In the genomic region with DNA sequence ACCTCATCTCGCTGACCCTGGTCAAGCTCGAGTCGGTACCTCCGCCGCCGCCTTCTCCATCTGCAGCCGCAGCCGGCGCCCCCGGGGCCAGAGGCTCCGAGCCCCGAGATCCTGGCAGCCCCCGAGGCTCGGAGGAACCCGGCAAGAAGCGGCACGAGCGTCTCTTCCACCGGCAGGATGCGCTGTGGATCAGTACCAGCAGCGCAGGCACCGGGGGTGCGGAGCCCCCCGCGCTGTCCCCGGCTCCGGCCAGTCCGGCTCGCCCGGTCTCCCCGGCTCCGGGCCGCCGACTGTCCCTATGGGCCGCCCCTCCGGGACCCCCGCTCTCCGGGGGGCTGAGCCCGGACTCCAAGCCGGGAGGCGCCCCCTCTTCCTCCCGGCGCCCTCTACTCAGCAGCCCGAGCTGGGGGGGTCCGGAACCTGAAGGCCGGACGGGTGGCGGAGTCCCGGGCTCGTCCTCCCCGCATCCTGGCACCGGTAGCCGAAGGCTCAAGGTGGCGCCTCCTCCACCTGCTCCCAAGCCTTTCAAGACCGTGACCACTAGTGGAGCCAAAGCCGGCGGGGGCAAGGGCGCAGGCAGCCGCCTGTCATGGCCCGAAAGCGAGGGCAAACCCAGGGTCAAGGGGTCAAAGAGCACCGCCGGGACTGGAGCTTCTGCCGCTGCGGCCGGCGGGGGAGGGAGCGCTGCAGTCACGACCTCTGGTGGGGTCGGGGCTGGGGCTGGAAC, we compare ENCODE assay signal across 8 mouse cellular contexts. TPM values are rescaled to one million over a fixed set of nuclear protein-coding genes. Genes with fewer than 3 reads are reported as not detected.
DNase-seq lines count a peak whose midpoint lies in the region; ATAC-seq lines count a peak whose summit lies in the region.

No protein-coding gene starts in this region.

- H3K27me3 ChIP-seq in hindbrain, embryonic 15.5 days: no peaks in the 10 kb centered on the region
- peaks cover 39% of the 10 kb centered on the region for H3K27me3 ChIP-seq in midbrain, embryonic 13.5 days

- peak overlapping the region; percentile 93 for H3K27ac ChIP-seq in hindbrain, embryonic 15.5 days (replicated peaks)
- H3K27ac ChIP-seq in midbrain, embryonic 13.5 days: peak overlapping the region; percentile 93

- H3K4me3 ChIP-seq in hindbrain, embryonic 15.5 days: peak overlapping the region; percentile 91
- H3K4me3 ChIP-seq in midbrain, embryonic 13.5 days (replicated peaks): peak overlapping the region; percentile 72

- peaks cover 58% of the 10 kb centered on the region for H3K4me1 ChIP-seq in hindbrain, embryonic 15.5 days (replicated peaks)
- H3K4me1 ChIP-seq in midbrain, embryonic 13.5 days (replicated peaks): peaks cover 65% of the 10 kb centered on the region

- H3K4me2 ChIP-seq in hindbrain, embryonic 15.5 days: peak overlapping the region; percentile 94
- peak overlapping the region; percentile 93 for H3K4me2 ChIP-seq in midbrain, embryonic 13.5 days (replicated peaks)

- DNase-seq in left cerebral cortex, postnatal 4 days: peak; percentile 60
- no peak for DNase-seq in left cerebral cortex, postnatal 14 days (ENCODE audit: low spot score in 2 of 2)
- DNase-seq in embryo, embryonic 10.5 days (ENCODE audit: low spot score): peak; percentile 46
- no peak for DNase-seq in B cell, adult 2 months
- no peak for DNase-seq in layer of hippocampus, adult 11-12 months (ENCODE audit: low spot score)
- DNase-seq in adipocyte (ENCODE audit: low spot score): no peak

- ATAC-seq in hindbrain, embryonic 15.5 days (ENCODE audit: low FRiP score, low read depth): no peak
- no peak for ATAC-seq in midbrain, embryonic 13.5 days

- no peaks in the 10 kb centered on the region for H3K9me3 ChIP-seq in hindbrain, embryonic 15.5 days
- H3K9me3 ChIP-seq in midbrain, embryonic 13.5 days: no peaks in the 10 kb centered on the region

- intact Hi-C loops in left cerebral cortex, postnatal 4 days (cut with DNase I): no loop called here
- intact Hi-C loops in left cerebral cortex, postnatal 14 days (cut with DNase I): loop anchor here (5.0 kb wide), 1 partner anchor 92 kb away; no protein-coding TSS in a partner anchor

- H3K9ac ChIP-seq in hindbrain, embryonic 15.5 days: peak overlapping the region; percentile 90
- peak overlapping the region; percentile 95 for H3K9ac ChIP-seq in midbrain, embryonic 13.5 days (replicated peaks)

- H3K36me3 ChIP-seq in hindbrain, embryonic 15.5 days: peaks cover 20% of the 10 kb centered on the region
- H3K36me3 ChIP-seq in midbrain, embryonic 13.5 days: peaks cover 17% of the 10 kb centered on the region

- WGBS in hindbrain, embryonic 15.5 days: 1% methylated on average over 50 of the region's 70 CpGs
- 1% methylated on average over 70 of the region's 70 CpGs for WGBS in midbrain, embryonic 13.5 days

RNA-seq across cellular contexts. Expression of gene Agap2, which starts 4.7 kb away (rescaled TPM):
- total RNA-seq in left cerebral cortex, postnatal 4 days (2021): 100 to 1,000 TPM; 384 to 394 TPM
- total RNA-seq in left cerebral cortex, postnatal 14 days (2021): 100 to 1,000 TPM; 704 to 706 TPM
- polyA plus RNA-seq in hindbrain, embryonic 15.5 days (2015; fragmentation: Nextera tagmentation; extraction: Ambion mirVana): 4.0 and 4.9 TPM in 2 replicates
- 2.8 and 3.3 TPM in 2 replicates for polyA plus RNA-seq in midbrain, embryonic 13.5 days (2015; fragmentation: Nextera tagmentation; extraction: Ambion mirVana)

RNA-seq across cellular contexts. Expression of gene Tspan31, which starts 9.8 kb away (rescaled TPM):
- 10 to 100 TPM; 49.9 to 54.4 TPM for total RNA-seq in left cerebral cortex, postnatal 4 days (2021)
- 10 to 100 TPM; 67.1 to 74.5 TPM for total RNA-seq in left cerebral cortex, postnatal 14 days (2021)
- 120 and 123 TPM in 2 replicates for polyA plus RNA-seq in hindbrain, embryonic 15.5 days (2015; fragmentation: Nextera tagmentation; extraction: Ambion mirVana)
- polyA plus RNA-seq in midbrain, embryonic 13.5 days (2015; fragmentation: Nextera tagmentation; extraction: Ambion mirVana): 136 and 138 TPM in 2 replicates

RNA-seq across cellular contexts. Expression of gene Cdk4, which starts 16.5 kb away (rescaled TPM):
- total RNA-seq in left cerebral cortex, postnatal 4 days (2021): 100 to 1,000 TPM; 211 to 221 TPM
- total RNA-seq in left cerebral cortex, postnatal 14 days (2021): 100 to 1,000 TPM in 1 of 2 experiments, 10 to 100 TPM in 1; 88.3 to 106 TPM
- 743 and 831 TPM in 2 replicates for polyA plus RNA-seq in hindbrain, embryonic 15.5 days (2015; fragmentation: Nextera tagmentation; extraction: Ambion mirVana)
- 1,636 and 1,639 TPM in 2 replicates for polyA plus RNA-seq in midbrain, embryonic 13.5 days (2015; fragmentation: Nextera tagmentation; extraction: Ambion mirVana)

RNA-seq across cellular contexts. Expression of gene March9, which starts 19.8 kb away (rescaled TPM):
- 10 to 100 TPM; 75.1 to 76.5 TPM for total RNA-seq in left cerebral cortex, postnatal 4 days (2021)
- total RNA-seq in left cerebral cortex, postnatal 14 days (2021): 10 to 100 TPM; 32.7 to 35.1 TPM
- polyA plus RNA-seq in hindbrain, embryonic 15.5 days (2015; fragmentation: Nextera tagmentation; extraction: Ambion mirVana): 7.3 and 8.4 TPM in 2 replicates
- 5.6 and 6.4 TPM in 2 replicates for polyA plus RNA-seq in midbrain, embryonic 13.5 days (2015; fragmentation: Nextera tagmentation; extraction: Ambion mirVana)

RNA-seq across cellular contexts. Expression of gene Cyp27b1, which starts 31.8 kb away (rescaled TPM):
- total RNA-seq in left cerebral cortex, postnatal 4 days (2021): under 1 TPM; 0.70 to 0.84 TPM
- under 1 TPM; 0.59 to 0.61 TPM for total RNA-seq in left cerebral cortex, postnatal 14 days (2021)
- polyA plus RNA-seq in hindbrain, embryonic 15.5 days (2015; fragmentation: Nextera tagmentation; extraction: Ambion mirVana): 0.21 and 0.26 TPM in 2 replicates
- polyA plus RNA-seq in midbrain, embryonic 13.5 days (2015; fragmentation: Nextera tagmentation; extraction: Ambion mirVana): 0.08 and 0.14 TPM in 2 replicates

Comparison
In these comparisons a context has a peak if more than half of its experiments do, and no peak if none do; other contexts are left out.
1. DNase-seq: peak in left cerebral cortex, postnatal 4 days (single experiment) and embryo, embryonic 10.5 days (single experiment); none in left cerebral cortex, postnatal 14 days (0 of 2), B cell, adult 2 months (0 of 2), layer of hippocampus, adult 11-12 months (single experiment) and adipocyte (single experiment).